Mouse (Mus musculus) stomach, embryonic 14.5 days (tissue): ENCODE results near the gene Trabd2b. TPM values are rescaled to one million over a fixed set of nuclear protein-coding genes. Genes with fewer than 3 reads are reported as not detected.

Experiments
- ATAC-seq: fragments of 200-750 bp; cut with Nextera tagmentation; 2 replicates; pipeline ENCODE4 v1.8.0; 2017; ENCODE audit warnings: low read depth, moderate TSS enrichment; ENCODE audit not compliant: insufficient number of reproducible peaks, insufficient read depth, low FRiP score
- H3K27ac ChIP-seq: fragments of 300-500 bp; sonication (generic); 2 replicates; pipeline ENCODE4 v1.5.1; 2014; ENCODE audit warnings: mild to moderate bottlenecking, low read length, moderate library complexity, mixed read lengths
- H3K27me3 ChIP-seq: fragments of 300-500 bp; sonication (generic); 2 replicates; pipeline ENCODE4 v1.6.1; 2014; ENCODE audit warnings: low read length, control low read depth, mixed read lengths; ENCODE audit not compliant: control insufficient read depth, insufficient read depth
- H3K36me3 ChIP-seq: fragments of 300-500 bp; sonication (generic); 2 replicates; pipeline ENCODE4 v1.6.1; 2014; ENCODE audit warnings: mild to moderate bottlenecking, control low read depth, low read length, moderate library complexity, mixed read lengths; ENCODE audit not compliant: control insufficient read depth, insufficient read depth
- H3K4me1 ChIP-seq: fragments of 300-500 bp; sonication (generic); 2 replicates; pipeline ENCODE4 v1.6.1; 2014; ENCODE audit warnings: low read length, control low read depth, mixed read lengths; ENCODE audit not compliant: control insufficient read depth, insufficient read depth
- H3K4me2 ChIP-seq: fragments of 300-500 bp; sonication (generic); replicated peaks from 2 replicates; pipeline ENCODE4 v1.6.1; 2014; ENCODE audit warnings: low read depth, low read length, control low read depth
- H3K4me3 ChIP-seq: fragments of 300-500 bp; sonication (generic); 2 replicates; pipeline ENCODE4 v1.5.1; 2014; ENCODE audit warnings: low read depth, low read length, control low read depth
- H3K9ac ChIP-seq: fragments of 300-500 bp; sonication (generic); replicated peaks from 2 replicates; pipeline ENCODE4 v1.6.1; 2014; ENCODE audit warnings: low read depth, mild to moderate bottlenecking, control low read depth, low read length, moderate library complexity, mixed read lengths
- H3K9me3 ChIP-seq: fragments of 300-500 bp; sonication (generic); 2 replicates; pipeline ENCODE4 v1.6.1; 2016; ENCODE audit warnings: low read depth, low read length, control low read depth; ENCODE audit not compliant: control insufficient read depth
- WGBS: fragments of 180-500 bp; shearing (Covaris S2); extraction: QIAGEN DNeasy Blood & Tissue Kit; methylation state at CpG from one replicate; pipeline ENCODE4 v1.1.7; 2014; 5-methylcytosine and 5-hydroxymethylcytosine counted together
- polyA plus RNA-seq: library from polyadenylated mRNA; unstranded; fragments of >200 nt; fragmentation: Nextera tagmentation; extraction: Ambion mirVana; gene quantifications from 2 replicates; pipeline ENCODE4 v1.2.1, GENCODE M21; 2014

The Trabd2b gene
- polyA plus RNA-seq, 1 experiment from 2014 or later: 0.93 TPM

DNA sequence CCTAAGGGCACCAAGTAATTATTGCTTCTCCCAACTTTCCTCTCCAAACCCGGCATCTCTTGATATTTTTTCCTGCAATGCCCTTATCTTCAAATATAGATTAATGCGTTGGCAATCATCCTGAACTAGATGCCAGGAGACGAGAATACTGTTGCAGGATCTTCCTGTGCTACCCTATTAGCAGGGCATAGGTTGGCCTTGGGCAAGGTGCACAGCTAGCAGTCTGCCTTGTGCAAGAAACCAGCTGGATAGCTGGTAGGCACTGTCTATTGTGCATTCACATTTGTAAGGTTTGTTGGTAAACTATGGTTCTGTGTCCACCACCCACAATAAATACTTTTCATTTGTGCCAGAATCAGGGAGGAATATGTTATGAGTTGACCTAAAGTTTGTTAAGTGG is 992 bp downstream of the Trabd2b start:
- Histone ChIP-seq H3K27ac (no peak overlapping the region), H3K36me3 (no peaks in the 10 kb centered on the region), H3K4me2 (no peak overlapping the region), H3K27me3 (no peaks in the 10 kb centered on the region), H3K9me3 (no peaks in the 10 kb centered on the region), H3K4me3 (no peak overlapping the region), H3K4me1 (no peaks in the 10 kb centered on the region), H3K9ac (no peak overlapping the region)
- ATAC-seq: no peak
- 61% methylated on average over 3 of the region's 3 CpGs for WGBS

GRCm38 (mm10) chr4:114408298-114408697 is 1.8 kb downstream of the Trabd2b start:
- 88% methylated on average over 2 of the region's 2 CpGs for WGBS
- Histone ChIP-seq H3K4me2 (no peak overlapping the region), H3K4me3 (no peak overlapping the region), H3K9ac (no peak overlapping the region), H3K9me3 (no peaks in the 10 kb centered on the region), H3K4me1 (no peaks in the 10 kb centered on the region), H3K27me3 (no peaks in the 10 kb centered on the region), H3K27ac (no peak overlapping the region), H3K36me3 (no peaks in the 10 kb centered on the region)
- no peak for ATAC-seq

DNA sequence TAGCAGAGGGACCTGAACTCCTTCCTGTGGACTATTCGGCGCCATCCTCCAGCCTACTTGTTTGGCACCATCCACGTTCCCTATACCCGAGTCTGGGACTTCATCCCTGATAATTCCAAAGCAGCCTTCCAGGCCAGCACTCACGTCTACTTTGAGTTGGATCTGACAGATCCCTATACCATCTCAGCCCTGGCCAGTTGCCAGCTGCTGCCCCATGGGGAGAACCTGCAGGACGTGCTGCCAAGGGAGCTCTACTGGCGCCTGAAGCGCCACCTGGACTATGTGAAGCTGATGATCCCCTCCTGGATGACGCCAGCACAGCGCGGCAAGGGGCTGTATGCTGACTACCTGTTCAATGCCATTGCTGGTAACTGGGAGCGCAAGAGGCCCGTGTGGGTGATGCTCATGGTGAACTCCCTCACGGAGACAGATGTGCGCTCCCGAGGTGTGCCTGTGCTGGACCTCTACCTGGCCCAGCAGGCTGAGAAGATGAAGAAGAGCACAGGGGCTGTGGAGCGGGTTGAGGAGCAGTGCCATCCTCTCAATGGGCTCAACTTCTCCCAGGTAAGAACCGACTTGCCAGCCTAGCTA is 2.5 kb downstream of the Trabd2b start:
- Histone ChIP-seq H3K9ac (no peak overlapping the region), H3K9me3 (no peaks in the 10 kb centered on the region), H3K4me2 (no peak overlapping the region), H3K27ac (no peak overlapping the region), H3K27me3 (no peaks in the 10 kb centered on the region), H3K36me3 (no peaks in the 10 kb centered on the region), H3K4me1 (no peaks in the 10 kb centered on the region), H3K4me3 (no peak overlapping the region)
- 81% methylated on average over 18 of the region's 18 CpGs for WGBS
- ATAC-seq: no peak

DNA sequence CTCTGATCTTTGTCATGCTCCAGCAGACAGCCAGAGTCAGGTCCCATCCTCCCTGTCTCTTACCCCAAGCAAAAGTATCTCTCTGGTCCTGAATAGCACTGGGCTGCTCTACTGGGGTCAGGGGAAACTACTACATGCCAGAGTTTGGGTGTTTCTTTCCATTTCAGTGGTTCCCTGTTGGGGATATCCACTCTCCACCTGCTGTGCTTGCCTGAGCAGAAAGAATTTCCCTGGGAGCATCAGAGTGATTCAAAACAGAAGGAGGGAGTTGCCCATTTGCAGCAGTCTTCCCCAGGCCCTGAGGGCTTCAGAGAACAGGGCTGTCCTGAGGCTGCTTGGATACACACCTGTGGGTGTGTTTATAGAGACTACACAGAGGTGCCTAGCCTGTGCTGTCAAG is 3.0 kb downstream of the Trabd2b start:
- H3K9me3 ChIP-seq: no peaks in the 10 kb centered on the region
- H3K4me2 ChIP-seq: no peak overlapping the region
- no peak overlapping the region for H3K9ac ChIP-seq
- H3K36me3 ChIP-seq: no peaks in the 10 kb centered on the region
- no peak overlapping the region for H3K27ac ChIP-seq
- no peak for ATAC-seq
- no peaks in the 10 kb centered on the region for H3K27me3 ChIP-seq
- no peak overlapping the region for H3K4me3 ChIP-seq
- no peaks in the 10 kb centered on the region for H3K4me1 ChIP-seq

DNA sequence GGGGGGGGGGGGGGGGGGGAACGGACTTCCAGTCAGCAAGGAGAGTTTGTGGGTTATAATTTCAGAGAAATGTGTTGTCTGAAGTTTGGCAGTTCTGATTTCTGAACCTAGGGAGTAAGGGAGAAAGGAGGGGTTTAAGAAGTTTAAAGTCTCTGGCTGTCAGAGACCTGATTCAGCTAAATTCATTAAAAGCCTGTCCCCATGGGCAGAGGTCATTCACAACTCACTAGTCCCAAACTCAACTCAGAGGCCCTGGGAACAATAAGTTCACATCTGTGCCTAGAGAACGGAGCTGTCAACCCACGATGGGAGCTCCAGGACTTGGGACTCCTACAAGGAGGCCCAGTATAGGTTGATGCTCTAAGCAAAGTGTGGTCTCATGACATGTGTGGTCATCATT is 3.5 kb downstream of the Trabd2b start:
- H3K4me2 ChIP-seq: no peak overlapping the region
- WGBS: 63% methylated on average over 3 of the region's 3 CpGs
- no peak for ATAC-seq

DNA sequence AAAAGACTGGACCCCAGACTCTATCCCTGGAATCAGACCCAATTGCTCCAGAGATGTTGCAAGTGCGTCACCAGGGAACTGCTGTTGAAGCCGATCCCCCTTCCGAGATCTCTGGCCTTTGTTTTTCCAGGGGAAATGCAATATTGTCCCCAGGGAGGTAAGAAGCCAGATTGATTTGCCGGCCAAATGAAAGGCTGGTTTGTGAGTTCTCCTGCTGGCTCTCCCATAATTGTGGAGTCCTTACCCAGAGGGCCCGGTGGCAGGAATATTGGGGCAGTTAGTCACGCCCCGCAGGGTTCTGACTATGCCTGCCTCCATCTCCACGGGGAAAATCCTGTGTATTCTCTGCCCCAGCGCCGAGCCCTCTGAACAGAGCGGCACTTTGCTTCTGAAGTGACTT is 3.9 kb downstream of the Trabd2b start:
- ATAC-seq: no peak
- no peaks in the 10 kb centered on the region for H3K27me3 ChIP-seq
- no peak overlapping the region for H3K4me3 ChIP-seq
- no peaks in the 10 kb centered on the region for H3K9me3 ChIP-seq
- no peak overlapping the region for H3K4me2 ChIP-seq
- no peak overlapping the region for H3K27ac ChIP-seq
- 50% methylated on average over 11 of the region's 11 CpGs for WGBS
- H3K4me1 ChIP-seq: no peaks in the 10 kb centered on the region
- no peak overlapping the region for H3K9ac ChIP-seq
- no peaks in the 10 kb centered on the region for H3K36me3 ChIP-seq

More for the DNA sequence above, 3.5 kb downstream of the Trabd2b start:
- Histone ChIP-seq H3K27me3 (no peaks in the 10 kb centered on the region), H3K27ac (no peak overlapping the region), H3K4me1 (no peaks in the 10 kb centered on the region), H3K4me3 (no peak overlapping the region), H3K36me3 (no peaks in the 10 kb centered on the region), H3K9me3 (no peaks in the 10 kb centered on the region), H3K9ac (no peak overlapping the region)

- no peak overlapping the region for H3K27ac ChIP-seq
- no peak overlapping the region for H3K4me3 ChIP-seq
- no peak overlapping the region for H3K4me2 ChIP-seq
- H3K9me3 ChIP-seq: no peaks in the 10 kb centered on the region
- no peak overlapping the region for H3K9ac ChIP-seq
- no peaks in the 10 kb centered on the region for H3K27me3 ChIP-seq
- no peaks in the 10 kb centered on the region for H3K4me1 ChIP-seq
- no peaks in the 10 kb centered on the region for H3K36me3 ChIP-seq
- WGBS: 37% methylated on average over 9 of the region's 9 CpGs
- ATAC-seq: no peak
These were observed 4.6 kb downstream of the Trabd2b start for GRCm38 (mm10) chr4:114410958-114411661.

- H3K9ac ChIP-seq: no peak overlapping the region
- no peaks in the 10 kb centered on the region for H3K36me3 ChIP-seq
- 0 out of 2 replicates have a peak, but pooled peaks cover 2% of the 10 kb centered on the region for H3K4me1 ChIP-seq
- no peak for ATAC-seq
- H3K4me3 ChIP-seq: no peak overlapping the region
- H3K9me3 ChIP-seq: no peaks in the 10 kb centered on the region
- no peak overlapping the region for H3K27ac ChIP-seq
- H3K27me3 ChIP-seq: no peaks in the 10 kb centered on the region
- WGBS: 68% methylated on average over 6 of the region's 6 CpGs
- no peak overlapping the region for H3K4me2 ChIP-seq
These were observed 5.4 kb downstream of the Trabd2b start for GRCm38 (mm10) chr4:114411846-114412390.
